Mouse (Mus musculus): ENCODE results near the gene Pet117. TPM values are rescaled to one million over a fixed set of nuclear protein-coding genes. Genes with fewer than 3 reads are reported as not detected.

Gene Pet117
- polyA plus RNA-seq, 1 experiment from 2014 or later: 2.4 TPM

DNA sequence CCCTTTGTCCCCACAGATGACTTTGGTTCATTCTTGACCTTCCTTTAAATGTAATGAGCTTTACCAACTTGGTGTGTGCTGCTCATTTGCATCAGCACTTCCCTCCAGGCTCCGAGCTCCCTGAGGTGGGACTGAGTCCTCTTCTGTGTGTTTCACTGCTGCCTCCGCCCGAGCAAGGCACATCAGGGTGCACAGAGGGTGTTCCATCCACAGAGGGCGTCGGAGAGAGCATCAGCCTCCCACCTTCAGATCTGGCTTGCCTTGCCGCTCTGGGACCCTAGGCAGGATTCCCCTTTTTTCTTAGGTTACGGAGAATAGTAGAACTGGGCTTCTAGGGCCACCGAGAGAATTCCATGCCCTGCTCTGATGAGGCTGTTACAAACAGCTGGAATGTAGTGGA, 48.1 kb downstream of the Pet117 start:
- DNase-seq (ENCODE audit: low spot score) (no peak), ATAC-seq (ENCODE audit: low FRiP score, low TSS enrichment) (no peak)
- Histone ChIP-seq H3K27me3 (ENCODE audit: control insufficient read depth, insufficient read depth, low read length) (no peaks in the 10 kb centered on the region), H3K4me1 (replicated peaks; ENCODE audit: control insufficient read depth, insufficient read depth) (no peaks in the 10 kb centered on the region), H3K4me3 (ENCODE audit: low read depth, low read length) (no peak overlapping the region), H3K36me3 (ENCODE audit: control insufficient read depth, insufficient read depth, low read length) (no peaks in the 10 kb centered on the region), H3K9me3 (ENCODE audit: control insufficient read depth, low read length) (no peaks in the 10 kb centered on the region), H3K27ac (replicated peaks) (no peak overlapping the region), H3K9ac (ENCODE audit: low read length) (no peak overlapping the region), H3K4me2 (replicated peaks; ENCODE audit: low read depth) (no peak overlapping the region)
- TF ChIP-seq EP300 (optimal IDR thresholded peaks at IDR 0.05) (no peak), CTCF (IDR thresholded peaks at IDR 0.05; ENCODE audit: low read depth) (peak; percentile 34)
- 45% methylated on average over 8 of the region's 8 CpGs for WGBS

DNA sequence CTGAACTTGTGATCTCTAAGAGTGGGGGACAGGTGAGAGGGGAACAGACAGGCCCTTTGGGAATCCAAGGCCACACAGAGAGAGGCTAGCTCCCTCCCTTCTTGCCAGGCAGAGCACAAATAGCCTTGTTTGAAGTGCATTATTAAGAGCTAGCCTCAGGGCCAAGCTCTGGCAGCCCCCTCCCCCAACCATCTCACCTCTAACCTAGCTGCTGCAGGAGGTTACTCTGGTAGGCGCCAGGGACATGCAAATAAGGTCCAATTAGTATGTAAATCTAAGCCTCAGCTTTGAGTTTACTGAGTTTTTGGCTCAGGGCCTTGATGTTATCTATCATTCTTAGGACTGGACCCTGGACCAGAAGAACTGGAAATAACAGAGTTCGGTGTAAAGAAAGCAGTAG, 49.3 kb downstream of the Pet117 start:
- H3K4me2 ChIP-seq (replicated peaks; ENCODE audit: low read depth): no peak overlapping the region
- H3K9me3 ChIP-seq (ENCODE audit: control insufficient read depth, low read length): no peaks in the 10 kb centered on the region
- H3K36me3 ChIP-seq (ENCODE audit: control insufficient read depth, insufficient read depth, low read length): no peaks in the 10 kb centered on the region
- no peak overlapping the region for H3K27ac ChIP-seq (replicated peaks)
- TF ChIP-seq CTCF (IDR thresholded peaks at IDR 0.05; ENCODE audit: low read depth) (no peak), EP300 (optimal IDR thresholded peaks at IDR 0.05) (no peak)
- no peak overlapping the region for H3K9ac ChIP-seq (ENCODE audit: low read length)
- no peaks in the 10 kb centered on the region for H3K27me3 ChIP-seq (ENCODE audit: control insufficient read depth, insufficient read depth, low read length)
- H3K4me1 ChIP-seq (replicated peaks; ENCODE audit: control insufficient read depth, insufficient read depth): no peaks in the 10 kb centered on the region
- WGBS: 18% methylated on average over 2 of the region's 2 CpGs
- DNase-seq (ENCODE audit: low spot score): no peak
- ATAC-seq (ENCODE audit: low FRiP score, low TSS enrichment): no peak
- H3K4me3 ChIP-seq (ENCODE audit: low read depth, low read length): no peak overlapping the region

DNA sequence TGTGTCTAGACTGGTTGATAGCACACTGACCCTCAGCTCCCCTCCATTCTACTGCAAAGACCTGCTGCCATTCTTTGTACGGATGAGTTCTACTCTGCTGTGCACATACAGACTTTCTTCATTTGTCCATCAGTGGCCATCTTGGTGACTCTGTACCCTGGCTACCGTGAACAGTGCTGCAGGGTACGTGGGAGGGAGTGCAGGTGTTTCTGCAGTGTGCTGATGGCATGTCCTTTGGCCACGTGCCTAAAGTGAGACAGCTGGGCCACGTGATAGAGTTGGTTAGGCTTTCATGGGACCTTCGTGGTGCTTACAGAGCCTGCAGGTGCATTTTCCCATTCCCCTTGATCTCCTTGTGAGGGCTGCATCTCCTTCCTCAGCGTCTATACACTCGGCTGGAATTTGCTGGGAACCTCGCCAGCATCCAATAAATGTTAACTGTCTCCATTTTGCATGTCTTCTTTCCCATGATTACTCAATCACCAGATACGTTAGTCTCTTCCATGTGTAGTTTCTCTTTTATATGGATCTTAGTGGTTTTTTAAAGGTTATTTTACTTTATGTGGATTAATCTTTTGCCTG, 53.4 kb downstream of the Pet117 start:
- no peak for DNase-seq (ENCODE audit: low spot score)

More for the DNA sequence above, 53.4 kb downstream of the Pet117 start:
- Histone ChIP-seq H3K9me3 (ENCODE audit: control insufficient read depth, low read length) (no peaks in the 10 kb centered on the region; the same call in 1 of the 2 replicates), H3K36me3 (ENCODE audit: control insufficient read depth, insufficient read depth, low read length) (no peaks in the 10 kb centered on the region), H3K27ac (replicated peaks) (no peak overlapping the region), H3K4me1 (replicated peaks; ENCODE audit: control insufficient read depth, insufficient read depth) (no peaks in the 10 kb centered on the region), H3K9ac (ENCODE audit: low read length) (no peak overlapping the region), H3K27me3 (ENCODE audit: control insufficient read depth, insufficient read depth, low read length) (no peaks in the 10 kb centered on the region), H3K4me3 (ENCODE audit: low read depth, low read length) (no peak overlapping the region), H3K4me2 (replicated peaks; ENCODE audit: low read depth) (no peak overlapping the region)
- ATAC-seq (ENCODE audit: low FRiP score, low TSS enrichment): 0 out of 2 replicates have a peak, but pooled peaks have one; percentile 32
- WGBS: 58% methylated on average over 10 of the region's 10 CpGs
- TF ChIP-seq EP300 (optimal IDR thresholded peaks at IDR 0.05) (no peak), CTCF (IDR thresholded peaks at IDR 0.05; ENCODE audit: low read depth) (no peak)

Other genes starting within 250 kb of the Pet117 start
- 6.8 and 8.4 TPM in 2 replicates for gene Mgme1, start 98.3 kb upstream of the Pet117 start, polyA plus RNA-seq (2015; fragmentation: Nextera tagmentation; extraction: Ambion mirVana)
- gene Snx5, start 98.1 kb upstream of the Pet117 start, polyA plus RNA-seq (2015; fragmentation: Nextera tagmentation; extraction: Ambion mirVana): 63.5 and 64.0 TPM in 2 replicates
- 9.8 and 11.9 TPM in 2 replicates for gene Ovol2, start 36.9 kb upstream of the Pet117 start, polyA plus RNA-seq (2015; fragmentation: Nextera tagmentation; extraction: Ambion mirVana)
- 20.9 and 21.4 TPM in 2 replicates for gene Kat14, start within 50 bp of the Pet117 start, polyA plus RNA-seq (2015; fragmentation: Nextera tagmentation; extraction: Ambion mirVana)
- 0.39 and 0.51 TPM in 2 replicates for gene Dzank1, start 158.4 kb downstream of the Pet117 start, polyA plus RNA-seq (2015; fragmentation: Nextera tagmentation; extraction: Ambion mirVana)
- 8.2 and 9.0 TPM in 2 replicates for gene Polr3f, start 158.7 kb downstream of the Pet117 start, polyA plus RNA-seq (2015; fragmentation: Nextera tagmentation; extraction: Ambion mirVana)
- gene Rbbp9, start 181.9 kb downstream of the Pet117 start, polyA plus RNA-seq (2015; fragmentation: Nextera tagmentation; extraction: Ambion mirVana): 29.2 and 31.6 TPM in 2 replicates
- 74.3 and 74.5 TPM in 2 replicates for gene Sec23b, start 187.2 kb downstream of the Pet117 start, polyA plus RNA-seq (2015; fragmentation: Nextera tagmentation; extraction: Ambion mirVana)
- 50.4 and 55.2 TPM in 2 replicates for gene Smim26, start 225.1 kb downstream of the Pet117 start, polyA plus RNA-seq (2015; fragmentation: Nextera tagmentation; extraction: Ambion mirVana)
- 34.6 and 34.9 TPM in 2 replicates for gene Dtd1, start 230.9 kb downstream of the Pet117 start, polyA plus RNA-seq (2015; fragmentation: Nextera tagmentation; extraction: Ambion mirVana)

All from stomach, postnatal 0 days (tissue).